Mouse (Mus musculus) gastrocnemius, postnatal 14 days (tissue): ENCODE data around the gene Antxr1. TPM values are rescaled to one million over a fixed set of nuclear protein-coding genes. Genes with fewer than 3 reads are reported as not detected.

Experiments
- DNase-seq: peaks from one replicate; pipeline ENCODE4 v3.0.0; 2021; ENCODE audit warnings: mixed read lengths
- intact Hi-C: fragments of 180-260 bp; cut with DNase I; formaldehyde crosslinking; loops from one replicate; pipeline ENCODE4 v1.15.1; 2025; ENCODE audit warnings: low total_unique reads
- total RNA-seq, 2 experiments: library from RNA; stranded (reverse); gene quantifications; 2 replicates each; pipeline ENCODE4 v1.2.3; 2021

The Antxr1 gene
- total RNA-seq, 2 experiments from 2014 or later = 26.6 to 37.9 TPM

GRCm38 (mm10) chr6:87160196-87160595 lies 175.4 kb downstream of the Antxr1 start:
- intact Hi-C loops = no loop called here
- no peak for DNase-seq

- intact Hi-C loops = no loop called here
- no peak for DNase-seq
Measured at GRCm38 (mm10) chr6:87158062-87158623, 177.5 kb downstream of the Antxr1 start.

GRCm38 (mm10) chr6:87153836-87154235 lies 181.8 kb downstream of the Antxr1 start:
- DNase-seq = no peak
- intact Hi-C loops = no loop called here

- intact Hi-C loops = no loop called here
- DNase-seq = no peak
Measured at GRCm38 (mm10) chr6:87153231-87153580, 182.4 kb downstream of the Antxr1 start.

- intact Hi-C loops = no loop called here
- DNase-seq = peak; percentile 63
Measured at GRCm38 (mm10) chr6:87152461-87153230, 183.0 kb downstream of the Antxr1 start.

GRCm38 (mm10) chr6:87151427-87151826 lies 184.2 kb downstream of the Antxr1 start:
- DNase-seq = no peak
- intact Hi-C loops = no loop called here

- intact Hi-C loops = no loop called here
- no peak for DNase-seq
Measured at GRCm38 (mm10) chr6:87150471-87150870, 185.2 kb downstream of the Antxr1 start.

GRCm38 (mm10) chr6:87147921-87148320 lies 187.7 kb downstream of the Antxr1 start:
- DNase-seq = no peak
- intact Hi-C loops = no loop called here

GRCm38 (mm10) chr6:87143594-87143993 lies 192.0 kb downstream of the Antxr1 start:
- DNase-seq = no peak

GRCm38 (mm10) chr6:87142239-87142638 lies 193.4 kb downstream of the Antxr1 start:
- no peak for DNase-seq
- intact Hi-C loops = no loop called here

More at GRCm38 (mm10) chr6:87143594-87143993, 192.0 kb downstream of the Antxr1 start:
- intact Hi-C loops = no loop called here

GRCm38 (mm10) chr6:87139796-87140553 lies 195.6 kb downstream of the Antxr1 start:
- intact Hi-C loops = no loop called here
- DNase-seq = peak; percentile 23

GRCm38 (mm10) chr6:87138479-87138878 lies 197.1 kb downstream of the Antxr1 start:
- intact Hi-C loops = no loop called here

GRCm38 (mm10) chr6:87133966-87134546 lies 201.6 kb downstream of the Antxr1 start:
- no peak for DNase-seq
- intact Hi-C loops = no loop called here

More at GRCm38 (mm10) chr6:87138479-87138878, 197.1 kb downstream of the Antxr1 start:
- DNase-seq = no peak

- no peak for DNase-seq
- intact Hi-C loops = no loop called here
Measured at GRCm38 (mm10) chr6:87133520-87133919, 202.1 kb downstream of the Antxr1 start.

GRCm38 (mm10) chr6:87131078-87131477 lies 204.5 kb downstream of the Antxr1 start:
- intact Hi-C loops = no loop called here
- no peak for DNase-seq

- DNase-seq = no peak
- intact Hi-C loops = no loop called here
Measured at GRCm38 (mm10) chr6:87130628-87131027, 205.0 kb downstream of the Antxr1 start.

GRCm38 (mm10) chr6:87129861-87130260 lies 205.8 kb downstream of the Antxr1 start:
- DNase-seq = no peak
- intact Hi-C loops = no loop called here

GRCm38 (mm10) chr6:87127049-87127753 lies 208.4 kb downstream of the Antxr1 start:
- DNase-seq = no peak
- intact Hi-C loops = no loop called here

- DNase-seq = no peak
- intact Hi-C loops = no loop called here
Measured at GRCm38 (mm10) chr6:87123973-87124372, 211.6 kb downstream of the Antxr1 start.

- intact Hi-C loops = no loop called here
Measured at GRCm38 (mm10) chr6:87123406-87123805, 212.2 kb downstream of the Antxr1 start.

More at GRCm38 (mm10) chr6:87123406-87123805, 212.2 kb downstream of the Antxr1 start:
- no peak for DNase-seq
